Mouse (Mus musculus) heart, embryonic 15.5 days (tissue): ENCODE measurements at regions not wholly inside any gene's neighbourhood (a gene's known extent, or its start where the extent isn't known, plus 50 kb on each side); places are given as distances from the start of the nearest gene placed in this dataset.
"Not testable (repeated sequence)": the region's sequence is repeated elsewhere in the genome, so short reads cannot be mapped to it uniquely, and the experiment has no call there.

ENCODE experiments used
- ATAC-seq: fragments of 200-750 bp; cut with Nextera tagmentation; replicated peaks from 2 replicates; pipeline ENCODE4 v1.8.0; 2017; ENCODE audit warnings: low read depth, moderate TSS enrichment; ENCODE audit not compliant: insufficient number of reproducible peaks, insufficient read depth, low FRiP score
- H3K27ac ChIP-seq: fragments of 300-500 bp; sonication (generic); 2 replicates; pipeline ENCODE4 v1.5.1; 2015; ENCODE audit warnings: mild to moderate bottlenecking, inconsistent platforms
- H3K27me3 ChIP-seq: fragments of 300-500 bp; sonication (generic); 2 replicates; pipeline ENCODE4 v1.6.1; 2015; ENCODE audit warnings: inconsistent platforms
- H3K36me3 ChIP-seq: fragments of 300-500 bp; sonication (generic); 2 replicates; pipeline ENCODE4 v1.6.1; 2015; ENCODE audit warnings: mild to moderate bottlenecking, inconsistent platforms
- H3K4me1 ChIP-seq: fragments of 300-500 bp; sonication (generic); replicated peaks from 2 replicates; pipeline ENCODE4 v1.6.1; 2015; ENCODE audit warnings: inconsistent platforms
- H3K4me2 ChIP-seq: fragments of 300-500 bp; sonication (generic); 2 replicates; pipeline ENCODE4 v1.6.1; 2015; ENCODE audit warnings: inconsistent platforms, mild to moderate bottlenecking, moderate library complexity
- H3K4me3 ChIP-seq: fragments of 300-500 bp; sonication (generic); 2 replicates; pipeline ENCODE4 v1.5.1; 2015; ENCODE audit warnings: mild to moderate bottlenecking, inconsistent platforms
- H3K9ac ChIP-seq: fragments of 300-500 bp; sonication (generic); 2 replicates; pipeline ENCODE4 v1.6.1; 2015; ENCODE audit warnings: mild to moderate bottlenecking, inconsistent platforms
- H3K9me3 ChIP-seq: fragments of 300-500 bp; sonication (generic); replicated peaks from 2 replicates; pipeline ENCODE4 v1.6.1; 2016; ENCODE audit warnings: inconsistent platforms
- WGBS: fragments of 180-500 bp; shearing (Covaris S2); methylation state at CpG from one replicate; pipeline ENCODE4 v1.1.7; 2015; ENCODE audit warnings: mixed read lengths; 5-methylcytosine and 5-hydroxymethylcytosine counted together

DNA sequence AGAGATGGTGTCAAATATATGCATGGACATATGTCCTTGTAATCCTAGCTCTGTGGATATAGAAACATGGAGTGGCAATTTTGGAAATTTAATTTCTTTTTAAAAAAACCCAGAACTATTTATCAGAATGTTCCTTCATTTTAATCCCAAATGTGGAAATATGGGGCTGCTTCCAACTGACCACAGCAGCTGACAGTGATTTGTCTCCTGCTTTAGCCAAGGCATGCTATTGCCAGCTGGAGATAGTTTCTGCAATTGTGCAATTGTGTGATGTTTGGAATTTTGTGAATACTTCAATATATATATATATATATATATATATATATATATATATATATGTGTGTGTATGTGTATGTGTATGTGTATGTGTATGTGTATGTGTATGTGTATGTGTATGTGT is 629.7 kb upstream of the Slc8a1 start:
- no peaks in the 10 kb centered on the region for H3K4me1 ChIP-seq
- no peaks in the 10 kb centered on the region for H3K36me3 ChIP-seq
- no peak overlapping the region for H3K4me2 ChIP-seq
- H3K9me3 ChIP-seq, result no peaks in the 10 kb centered on the region
- ATAC-seq, result no peak
- H3K4me3 ChIP-seq, result no peak overlapping the region
- no peaks in the 10 kb centered on the region for H3K27me3 ChIP-seq
- H3K9ac ChIP-seq, result no peak overlapping the region
- H3K27ac ChIP-seq, result no peak overlapping the region

GRCm38 (mm10) chr17:82366001-82366400 is 627.8 kb upstream of the Slc8a1 start:
- Histone ChIP-seq H3K4me3 (no peak overlapping the region), H3K27ac (no peak overlapping the region), H3K4me1 (no peaks in the 10 kb centered on the region), H3K9ac (no peak overlapping the region), H3K9me3 (no peaks in the 10 kb centered on the region), H3K36me3 (no peaks in the 10 kb centered on the region), H3K4me2 (no peak overlapping the region), H3K27me3 (no peaks in the 10 kb centered on the region)
- ATAC-seq, result no peak
- WGBS, result 77% methylated on average over 4 of the region's 4 CpGs

- Histone ChIP-seq H3K4me3 (no peak overlapping the region), H3K36me3 (no peaks in the 10 kb centered on the region), H3K9me3 (no peaks in the 10 kb centered on the region), H3K4me2 (no peak overlapping the region), H3K4me1 (no peaks in the 10 kb centered on the region), H3K9ac (no peak overlapping the region), H3K27ac (no peak overlapping the region), H3K27me3 (no peaks in the 10 kb centered on the region)
- no peak for ATAC-seq
Observed at GRCm38 (mm10) chr17:82348636-82349035, 610.5 kb upstream of the Slc8a1 start.

GRCm38 (mm10) chr17:82331429-82331828 is 593.3 kb upstream of the Slc8a1 start:
- ATAC-seq, result no peak
- no peak overlapping the region for H3K4me3 ChIP-seq
- no peak overlapping the region for H3K4me2 ChIP-seq
- no peaks in the 10 kb centered on the region for H3K4me1 ChIP-seq
- 83% methylated on average over 5 of the region's 5 CpGs for WGBS
- no peak overlapping the region for H3K27ac ChIP-seq
- H3K9ac ChIP-seq, result no peak overlapping the region
- H3K9me3 ChIP-seq, result no peaks in the 10 kb centered on the region
- H3K27me3 ChIP-seq, result no peaks in the 10 kb centered on the region
- H3K36me3 ChIP-seq, result no peaks in the 10 kb centered on the region

- 89% methylated on average over 5 of the region's 5 CpGs for WGBS
- no peaks in the 10 kb centered on the region for H3K9me3 ChIP-seq
- H3K36me3 ChIP-seq, result no peaks in the 10 kb centered on the region
- ATAC-seq, result no peak
- no peak overlapping the region for H3K9ac ChIP-seq
- H3K4me3 ChIP-seq, result no peak overlapping the region
- no peak overlapping the region for H3K27ac ChIP-seq
- no peaks in the 10 kb centered on the region for H3K4me1 ChIP-seq
- no peaks in the 10 kb centered on the region for H3K27me3 ChIP-seq
- no peak overlapping the region for H3K4me2 ChIP-seq
Observed at GRCm38 (mm10) chr17:82312191-82312590, 574.0 kb upstream of the Slc8a1 start.

DNA sequence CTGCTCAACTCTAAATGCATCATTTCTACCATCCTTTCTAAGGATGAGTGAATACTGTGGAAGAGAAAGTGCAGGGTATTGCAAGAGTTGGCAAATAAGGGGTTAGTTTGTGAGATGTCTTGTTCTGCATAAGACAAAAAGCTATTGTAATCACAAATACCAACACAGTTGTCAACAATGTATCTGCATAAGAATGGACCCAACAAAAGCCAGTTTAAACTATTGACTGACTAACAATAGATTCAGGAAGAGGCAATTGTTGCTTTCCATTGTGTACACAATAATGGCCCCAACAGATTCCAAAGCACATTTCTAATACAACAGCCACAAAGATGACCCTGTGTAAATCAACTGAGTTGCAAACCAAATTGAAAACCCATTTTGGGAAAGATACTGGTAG is 568.2 kb upstream of the Slc8a1 start:
- Histone ChIP-seq H3K36me3 (no peaks in the 10 kb centered on the region), H3K4me3 (no peak overlapping the region), H3K9me3 (no peaks in the 10 kb centered on the region), H3K27me3 (no peaks in the 10 kb centered on the region), H3K4me2 (no peak overlapping the region), H3K27ac (no peak overlapping the region), H3K4me1 (no peaks in the 10 kb centered on the region), H3K9ac (no peak overlapping the region)
- ATAC-seq, result no peak

GRCm38 (mm10) chr17:82277728-82278127 is 539.6 kb upstream of the Slc8a1 start:
- 73% methylated on average over 3 of the region's 3 CpGs for WGBS
- no peak for ATAC-seq
- no peak overlapping the region for H3K9ac ChIP-seq
- no peak overlapping the region for H3K27ac ChIP-seq
- H3K27me3 ChIP-seq, result no peaks in the 10 kb centered on the region
- no peaks in the 10 kb centered on the region for H3K4me1 ChIP-seq
- no peaks in the 10 kb centered on the region for H3K36me3 ChIP-seq
- H3K9me3 ChIP-seq, result no peaks in the 10 kb centered on the region
- H3K4me2 ChIP-seq, result no peak overlapping the region
- no peak overlapping the region for H3K4me3 ChIP-seq

GRCm38 (mm10) chr17:82273946-82274345 is 535.8 kb upstream of the Slc8a1 start:
- Histone ChIP-seq H3K4me1 (no peaks in the 10 kb centered on the region), H3K27ac (no peak overlapping the region), H3K4me3 (no peak overlapping the region), H3K4me2 (no peak overlapping the region), H3K27me3 (no peaks in the 10 kb centered on the region), H3K9ac (no peak overlapping the region), H3K9me3 (no peaks in the 10 kb centered on the region), H3K36me3 (no peaks in the 10 kb centered on the region)
- WGBS, result 82% methylated on average over 4 of the region's 4 CpGs
- no peak for ATAC-seq

- H3K27ac ChIP-seq, result no peak overlapping the region
- WGBS, result 86% methylated on average over 1 of the region's 1 CpGs
- H3K4me3 ChIP-seq, result no peak overlapping the region
- ATAC-seq, result no peak
- no peak overlapping the region for H3K9ac ChIP-seq
- no peaks in the 10 kb centered on the region for H3K27me3 ChIP-seq
- no peaks in the 10 kb centered on the region for H3K4me1 ChIP-seq
- H3K9me3 ChIP-seq, result no peaks in the 10 kb centered on the region
- no peaks in the 10 kb centered on the region for H3K36me3 ChIP-seq
- H3K4me2 ChIP-seq, result no peak overlapping the region
Observed at GRCm38 (mm10) chr17:82272845-82273244, 534.7 kb upstream of the Slc8a1 start.

DNA sequence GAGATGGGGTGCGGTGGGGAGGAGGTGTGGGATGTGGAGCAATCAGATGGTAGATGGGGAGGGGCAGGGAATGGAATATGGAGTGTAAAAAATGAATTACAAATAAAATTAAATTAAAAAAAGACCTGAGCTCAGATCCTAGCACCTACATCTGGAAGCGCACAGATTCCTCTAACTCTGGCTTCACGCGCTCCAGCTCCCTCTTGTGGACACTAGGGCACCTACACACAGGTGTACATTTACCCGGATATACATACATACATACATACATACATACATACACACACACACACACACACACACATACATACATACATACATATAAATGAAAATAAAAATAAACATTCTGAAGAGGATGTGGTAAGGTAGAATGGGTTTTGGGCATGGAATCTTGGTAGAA is 528.7 kb upstream of the Slc8a1 start:
- H3K9me3 ChIP-seq, H3K27ac ChIP-seq, H3K36me3 ChIP-seq, H3K4me2 ChIP-seq, H3K27me3 ChIP-seq, H3K4me1 ChIP-seq, H3K9ac ChIP-seq, ATAC-seq, H3K4me3 ChIP-seq: not testable (repeated sequence)
- 91% methylated on average over 5 of the region's 5 CpGs for WGBS

- H3K27ac ChIP-seq, result no peak overlapping the region
Observed at GRCm38 (mm10) chr17:82252362-82252761, 514.2 kb upstream of the Slc8a1 start.

GRCm38 (mm10) chr17:82251841-82252240 is 513.7 kb upstream of the Slc8a1 start:
- no peak overlapping the region for H3K27ac ChIP-seq
- H3K4me2 ChIP-seq, result no peak overlapping the region
- no peaks in the 10 kb centered on the region for H3K4me1 ChIP-seq
- no peak overlapping the region for H3K9ac ChIP-seq
- no peaks in the 10 kb centered on the region for H3K36me3 ChIP-seq
- ATAC-seq, result no peak
- H3K9me3 ChIP-seq, result no peaks in the 10 kb centered on the region
- no peak overlapping the region for H3K4me3 ChIP-seq
- no peaks in the 10 kb centered on the region for H3K27me3 ChIP-seq

More at GRCm38 (mm10) chr17:82252362-82252761, 514.2 kb upstream of the Slc8a1 start:
- no peaks in the 10 kb centered on the region for H3K27me3 ChIP-seq
- no peaks in the 10 kb centered on the region for H3K4me1 ChIP-seq
- H3K9me3 ChIP-seq, result no peaks in the 10 kb centered on the region
- 85% methylated on average over 2 of the region's 2 CpGs for WGBS
- H3K4me3 ChIP-seq, result no peak overlapping the region
- H3K9ac ChIP-seq, result no peak overlapping the region
- ATAC-seq, result no peak
- H3K4me2 ChIP-seq, result no peak overlapping the region
- no peaks in the 10 kb centered on the region for H3K36me3 ChIP-seq

- H3K36me3 ChIP-seq, result no peaks in the 10 kb centered on the region
- 43% methylated on average over 1 of the region's 1 CpGs for WGBS
- H3K27me3 ChIP-seq, result no peaks in the 10 kb centered on the region
- ATAC-seq, result no peak
- H3K9ac ChIP-seq, result no peak overlapping the region
- H3K9me3 ChIP-seq, result no peaks in the 10 kb centered on the region
- H3K4me1 ChIP-seq, result no peaks in the 10 kb centered on the region
- no peak overlapping the region for H3K4me3 ChIP-seq
- H3K4me2 ChIP-seq, result no peak overlapping the region
- H3K27ac ChIP-seq, result no peak overlapping the region
Observed at GRCm38 (mm10) chr17:82238361-82238760, 500.2 kb upstream of the Slc8a1 start.
